Mouse (Mus musculus) CH12.LX (cell line): ENCODE data around the gene Pomt2. TPM values are rescaled to one million over a fixed set of nuclear protein-coding genes. Genes with fewer than 3 reads are reported as not detected.

ENCODE experiments used
- DNase-seq: peaks from one replicate; pipeline ENCODE4 v3.0.0-alpha.2; 2013; ENCODE audit errors: extremely low read depth
- H3K27ac ChIP-seq: 2 replicates; pipeline ENCODE4 v1.5.1; 2012; ENCODE audit warnings: low read depth, mild to moderate bottlenecking, control low read depth, moderate library complexity; ENCODE audit not compliant: insufficient read depth
- H3K27me3 ChIP-seq: replicated peaks from 2 replicates; pipeline ENCODE3; 2012; ENCODE audit warnings: inconsistent platforms
- H3K36me3 ChIP-seq, 2 experiments: replicated peaks in 1 of 2; 2 replicates each; pipeline versions ENCODE3 to v1.6.1; 2012; ENCODE audit warnings: inconsistent platforms in 1 of 2, low read length in 1 of 2, mild to moderate bottlenecking in 1 of 2, mixed read lengths in 1 of 2, moderate library complexity in 1 of 2; ENCODE audit not compliant: control insufficient read depth in 1 of 2, insufficient read depth in 1 of 2
- H3K4me1 ChIP-seq, 2 experiments: 2 replicates each; pipeline ENCODE4 v1.6.1; 2012; ENCODE audit warnings: inconsistent platforms in 1 of 2, moderate library complexity in 1 of 2; ENCODE audit not compliant: insufficient read depth in 2 of 2, control insufficient read depth in 1 of 2
- H3K4me2 ChIP-seq: 2 replicates; pipeline ENCODE4 v1.6.1; 2012; ENCODE audit warnings: low read depth, mild to moderate bottlenecking, control low read depth; ENCODE audit not compliant: poor library complexity, insufficient read depth, severe bottlenecking
- H3K4me3 ChIP-seq, 3 experiments: fragments of 150-350 bp in 1 of 3; sonication (generic) in 1 of 3; replicated peaks in 1 of 3; 2 replicates each; pipeline versions ENCODE3 to v1.5.1; 2011 to 2012; ENCODE audit warnings: low read depth in 2 of 3, low read length in 2 of 3, mild to moderate bottlenecking in 2 of 3, moderate library complexity in 2 of 3, control low read depth in 1 of 3, improper control_type of control experiment in 1 of 3, inconsistent platforms in 1 of 3, mixed read lengths in 1 of 3; ENCODE audit not compliant: poor library complexity in 1 of 3
- H3K79me2 ChIP-seq: replicated peaks from 2 replicates; pipeline ENCODE4 v1.6.1; 2012; ENCODE audit warnings: mild to moderate bottlenecking, moderate library complexity; ENCODE audit not compliant: control insufficient read depth, poor library complexity, insufficient read depth, severe bottlenecking; ENCODE audit errors: extremely low read depth
- H3K9ac ChIP-seq: 2 replicates; pipeline ENCODE4 v1.6.1; 2012; ENCODE audit warnings: low read depth, mild to moderate bottlenecking, control low read depth, moderate library complexity; ENCODE audit not compliant: insufficient read depth
- H3K9me3 ChIP-seq: replicated peaks from 2 replicates; pipeline ENCODE3; 2012; ENCODE audit warnings: low read length, inconsistent platforms, mixed read lengths
- BHLHE40 ChIP-seq: IDR thresholded peaks from 2 replicates; pipeline ENCODE4 v1.6.1; 2011; ENCODE audit warnings: mild to moderate bottlenecking, low read depth, low read length, improper control_type of control experiment
- CHD2 ChIP-seq: IDR thresholded peaks from 2 replicates; pipeline ENCODE4 v1.6.1; 2011; ENCODE audit warnings: low read length, improper control_type of control experiment
- EP300 ChIP-seq: IDR thresholded peaks from 2 replicates; pipeline ENCODE4 v1.6.1; 2011; ENCODE audit warnings: low read length, improper control_type of control experiment
- GABPA ChIP-seq: IDR thresholded peaks from 2 replicates; pipeline ENCODE4 v1.6.1; 2012; ENCODE audit warnings: low read depth, low read length, improper control_type of control experiment, inconsistent platforms; ENCODE audit not compliant: insufficient replicate concordance
- HCFC1 ChIP-seq: IDR thresholded peaks from 2 replicates; pipeline ENCODE4 v1.6.1; 2012; ENCODE audit warnings: low read depth, mild to moderate bottlenecking, inconsistent platforms, low read length, improper control_type of control experiment
- JUND ChIP-seq: conservative IDR thresholded peaks from 2 replicates; pipeline ENCODE4 v1.6.1; 2011; ENCODE audit warnings: low read depth, low read length, improper control_type of control experiment
- MAFK ChIP-seq: IDR thresholded peaks from 2 replicates; pipeline ENCODE4 v1.6.1; 2011; ENCODE audit warnings: low read length, improper control_type of control experiment; ENCODE audit not compliant: insufficient replicate concordance
- MAZ ChIP-seq: IDR thresholded peaks from 2 replicates; pipeline ENCODE4 v1.6.1; 2012; ENCODE audit warnings: low read depth, mild to moderate bottlenecking, inconsistent platforms, low read length, improper control_type of control experiment, moderate library complexity
- MYC ChIP-seq: IDR thresholded peaks from 2 replicates; pipeline ENCODE4 v1.6.1; 2011; ENCODE audit warnings: low read depth, mild to moderate bottlenecking, improper control_type of control experiment, low read length
- NELFE ChIP-seq: IDR thresholded peaks from 2 replicates; pipeline ENCODE4 v1.6.1; 2011; ENCODE audit warnings: low read depth, low read length, improper control_type of control experiment
- NRF1 ChIP-seq: IDR thresholded peaks from 2 replicates; pipeline ENCODE4 v1.6.1; 2014; ENCODE audit warnings: low read depth, mild to moderate bottlenecking, inconsistent platforms, low read length, improper control_type of control experiment, moderate library complexity
- POLR2AphosphoS2 ChIP-seq: IDR thresholded peaks from 2 replicates; pipeline ENCODE4 v1.6.1; 2011; ENCODE audit warnings: low read depth, low read length, improper control_type of control experiment
- RAD21 ChIP-seq: IDR thresholded peaks from 2 replicates; pipeline ENCODE4 v1.6.1; 2011; ENCODE audit warnings: low read depth, mild to moderate bottlenecking, low read length, improper control_type of control experiment, moderate library complexity
- SMC3 ChIP-seq: IDR thresholded peaks from 2 replicates; pipeline ENCODE4 v1.6.1; 2011; ENCODE audit warnings: low read depth, low read length, improper control_type of control experiment
- TBP ChIP-seq: conservative IDR thresholded peaks from 2 replicates; pipeline ENCODE4 v1.6.1; 2011; ENCODE audit warnings: low read depth, low read length, improper control_type of control experiment
- UBTF ChIP-seq: IDR thresholded peaks from 2 replicates; pipeline ENCODE4 v1.6.1; 2012; ENCODE audit warnings: low read depth, mild to moderate bottlenecking, inconsistent platforms, low read length, improper control_type of control experiment, moderate library complexity
- USF2 ChIP-seq: conservative IDR thresholded peaks from 2 replicates; pipeline ENCODE4 v1.6.1; 2011; ENCODE audit warnings: low read depth, low read length, improper control_type of control experiment
- ZC3H11A ChIP-seq: IDR thresholded peaks from 2 replicates; pipeline ENCODE4 v1.6.1; 2012; ENCODE audit warnings: low read depth, mild to moderate bottlenecking, inconsistent platforms, low read length, improper control_type of control experiment
- ZMIZ1 ChIP-seq: IDR thresholded peaks from 2 replicates; pipeline ENCODE4 v1.6.1; 2012; ENCODE audit warnings: low read depth, mild to moderate bottlenecking, inconsistent platforms, low read length, improper control_type of control experiment
- dilution Hi-C: fragments of 300-500 bp; cut with MboI; formaldehyde crosslinking; loops from 2 replicates; pipeline ENCODE4 v1.14.3; 2020; ENCODE audit warnings: low sequenced_read_pairs; ENCODE audit not compliant: extremely low pct_unique_long_range_greater_than_20kb, extremely low pct_ligation_motif_present
- in situ Hi-C: fragments of 300-500 bp; cut with MboI; formaldehyde crosslinking; loops from 3 replicates; pipeline ENCODE4 v1.14.3; 2019; ENCODE audit warnings: low sequenced_read_pairs, low pct_ligation_motif_present, low pct_unique_long_range_greater_than_20kb, mixed read lengths
- polyA plus RNA-seq: library from polyadenylated mRNA; unstranded; fragments of >175 nt; gene quantifications from 2 replicates; pipeline ENCODE4 v1.2.1, GENCODE M21; 2012; ENCODE audit warnings: low read depth; ENCODE audit not compliant: insufficient read length
- total RNA-seq, 2 experiments: library from RNA; depleted of rRNA; stranded (reverse); fragments of 300-350 nt in 1 of 2; fragments of >200 nt in 1 of 2; gene quantifications; 2 replicates each; pipeline ENCODE4 v1.2.3; 2012 to 2014

Pomt2 gene
- total and polyA plus RNA-seq, 3 experiments = 11.6 to 12.8 (median 11.7) TPM

GRCm38 (mm10) chr12:87142156-87142555 is 5.6 kb downstream of the Pomt2 start:
- no peak for TF ChIP-seq SMC3
- no peak for TF ChIP-seq NRF1
- no peak for TF ChIP-seq CHD2
- no peak for TF ChIP-seq MYC
- no peak for TF ChIP-seq ZMIZ1
- no peak for TF ChIP-seq ZC3H11A
- TF ChIP-seq BHLHE40 = no peak
- no peak for TF ChIP-seq GABPA
- TF ChIP-seq UBTF = no peak
- TF ChIP-seq TBP = no peak
- TF ChIP-seq EP300 = no peak
- no peak for TF ChIP-seq USF2
- no peak for TF ChIP-seq HCFC1
- Histone ChIP-seq H3K4me3 (no peak overlapping the region), H3K36me3 (peaks cover 8 to 13% of the 10 kb centered on the region in 2 experiments), H3K4me1 (peaks cover 0 to 19% of the 10 kb centered on the region in 2 experiments; a peak in 2 of 4 replicates), H3K9me3 (no peaks in the 10 kb centered on the region), H3K9ac (no peak overlapping the region), H3K27ac (no peak overlapping the region), H3K27me3 (no peaks in the 10 kb centered on the region), H3K79me2 (peaks cover 5% of the 10 kb centered on the region; the same call in 1 of the 2 replicates), H3K4me2 (no peak overlapping the region)
- DNase-seq = no peak
- in situ Hi-C loops (no loop called here), dilution Hi-C loops (no loop called here)

- no peak for DNase-seq
- Histone ChIP-seq H3K4me3 (no peak overlapping the region), H3K4me2 (no peak overlapping the region), H3K27me3 (no peaks in the 10 kb centered on the region), H3K9me3 (no peaks in the 10 kb centered on the region), H3K27ac (no peak overlapping the region), H3K9ac (no peak overlapping the region), H3K79me2 (no peaks in the 10 kb centered on the region), H3K4me1 (peaks cover 0 to 3% of the 10 kb centered on the region in 2 experiments; a peak in 1 of 4 replicates), H3K36me3 (peaks cover 8 to 31% of the 10 kb centered on the region in 2 experiments)
- in situ Hi-C loops = no loop called here
- TF ChIP-seq MAFK (no peak), POLR2AphosphoS2 (no peak), RAD21 (no peak), NELFE (no peak), USF2 (no peak), JUND (no peak), MAZ (no peak)
- dilution Hi-C loops = no loop called here
These were observed 9.0 kb downstream of the Pomt2 start for GRCm38 (mm10) chr12:87138768-87139167.
